Mouse (Mus musculus) C2C12 (cell line): ENCODE measurements at regions not wholly inside any gene's neighbourhood (a gene's known extent, or its start where the extent isn't known, plus 50 kb on each side); places are given as distances from the start of the nearest gene placed in this dataset.

Experiments used
- H3K27me3 ChIP-seq: one replicate; pipeline ENCODE4 v1.6.1; 2011; ENCODE audit not compliant: control insufficient read depth, insufficient read depth, insufficient read length
- H3K36me3 ChIP-seq: one replicate; pipeline ENCODE4 v1.6.1; 2011; ENCODE audit not compliant: control insufficient read depth, insufficient read depth
- H3K4me3 ChIP-seq: one replicate; pipeline ENCODE4 v1.5.1; 2011; ENCODE audit warnings: mild to moderate bottlenecking, control low read depth; ENCODE audit not compliant: poor library complexity, insufficient read depth, severe bottlenecking
- H3K79me2 ChIP-seq: one replicate; pipeline ENCODE4 v1.6.1; 2011; ENCODE audit not compliant: control insufficient read depth, insufficient read depth
- H3K79me3 ChIP-seq: one replicate; pipeline ENCODE4 v1.6.1; 2011; ENCODE audit warnings: low read depth, control low read depth
- H3ac ChIP-seq: one replicate; pipeline ENCODE3; 2011; ENCODE audit warnings: low read depth; ENCODE audit not compliant: control insufficient read depth, insufficient read length
- CEBPB ChIP-seq: IDR thresholded peaks from one replicate; pipeline ENCODE4 v1.6.1; 2011; ENCODE audit warnings: low read depth, mild to moderate bottlenecking, control low read depth, moderate library complexity
- CTCF ChIP-seq: IDR thresholded peaks from one replicate; pipeline ENCODE4 v1.5.1; 2011; ENCODE audit not compliant: control insufficient read depth, insufficient read depth, insufficient read length
- FOSL1 ChIP-seq: IDR thresholded peaks from one replicate; pipeline ENCODE4 v1.8.0; 2011; ENCODE audit warnings: mild to moderate bottlenecking, low read length; ENCODE audit not compliant: poor library complexity, insufficient read depth, severe bottlenecking
- MAX ChIP-seq: IDR thresholded peaks from one replicate; pipeline ENCODE4 v1.6.1; 2011; ENCODE audit warnings: mild to moderate bottlenecking, control low read depth
- MYOD1 ChIP-seq: IDR thresholded peaks from one replicate; pipeline ENCODE4 v1.6.1; 2011; ENCODE audit warnings: low read depth; ENCODE audit not compliant: control insufficient read depth, insufficient read length
- MYOG ChIP-seq: IDR thresholded peaks from one replicate; pipeline ENCODE4 v1.6.1; 2011; ENCODE audit not compliant: control insufficient read depth, insufficient read length; ENCODE audit errors: extremely low read depth
- USF1 ChIP-seq: IDR thresholded peaks from one replicate; pipeline ENCODE4 v1.6.1; 2011; ENCODE audit warnings: low read depth, mild to moderate bottlenecking, control low read depth, moderate library complexity

DNA sequence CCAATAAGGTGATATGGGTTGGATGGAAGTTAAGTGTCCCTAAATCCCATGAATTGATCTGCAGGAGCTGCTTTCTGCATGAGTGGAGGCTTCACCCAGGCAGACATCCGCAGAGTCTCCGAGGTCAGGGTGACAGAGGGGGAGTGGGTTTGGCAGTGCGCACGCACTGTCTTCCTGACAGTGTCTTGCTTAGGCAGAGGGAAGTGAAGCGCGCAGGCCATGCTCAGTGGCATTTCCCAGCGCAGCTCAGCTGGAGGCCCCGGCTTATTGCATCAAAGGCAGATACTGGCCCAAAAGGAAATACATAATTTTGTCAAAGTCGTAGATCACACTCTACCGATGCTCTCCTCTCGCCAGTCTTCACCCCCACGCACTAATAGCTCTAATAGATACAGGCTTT, 252.7 kb upstream of the Dnajc24 start:
- H3K27me3 ChIP-seq = no peaks in the 10 kb centered on the region
- H3K36me3 ChIP-seq = no peaks in the 10 kb centered on the region
- TF ChIP-seq USF1 = no peak
- no peaks in the 10 kb centered on the region for H3K79me2 ChIP-seq
- H3K79me3 ChIP-seq = no peaks in the 10 kb centered on the region
- no peak overlapping the region for H3ac ChIP-seq
- no peak overlapping the region for H3K4me3 ChIP-seq

- TF ChIP-seq MYOG = no peak
- no peak for TF ChIP-seq FOSL1
- TF ChIP-seq MYOD1 = no peak
- TF ChIP-seq CTCF = no peak
- TF ChIP-seq MAX = no peak
- no peak for TF ChIP-seq USF1
- no peak for TF ChIP-seq CEBPB
- Histone ChIP-seq H3K4me3 (no peak overlapping the region), H3ac (no peak overlapping the region), H3K36me3 (no peaks in the 10 kb centered on the region), H3K27me3 (no peaks in the 10 kb centered on the region), H3K79me3 (no peaks in the 10 kb centered on the region), H3K79me2 (no peaks in the 10 kb centered on the region)
Measured at GRCm38 (mm10) chr2:106234358-106234757, 231.0 kb upstream of the Dnajc24 start.

DNA sequence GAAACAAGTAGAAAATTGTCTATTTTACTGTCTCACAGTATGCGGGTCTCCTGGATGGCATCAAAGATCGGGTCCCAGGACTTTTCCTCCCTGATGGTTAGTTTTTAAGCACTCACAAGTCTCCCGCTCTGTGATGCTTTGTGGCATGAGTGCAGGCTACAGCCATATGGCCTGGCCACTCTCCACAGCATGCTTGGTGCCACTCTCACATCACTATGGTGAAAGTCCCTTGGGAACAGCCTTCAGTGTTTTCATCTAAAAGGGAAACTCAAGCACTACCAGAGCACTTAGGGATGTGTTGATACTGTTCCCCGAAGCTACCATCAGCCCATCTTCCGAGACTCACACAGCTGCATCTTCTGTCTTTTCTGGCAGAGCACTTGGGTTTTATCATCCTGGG, 227.8 kb upstream of the Dnajc24 start:
- Histone ChIP-seq H3K79me2 (no peaks in the 10 kb centered on the region), H3ac (no peak overlapping the region), H3K27me3 (no peaks in the 10 kb centered on the region), H3K79me3 (no peaks in the 10 kb centered on the region), H3K36me3 (no peaks in the 10 kb centered on the region), H3K4me3 (no peak overlapping the region)
- no peak for TF ChIP-seq CEBPB

DNA sequence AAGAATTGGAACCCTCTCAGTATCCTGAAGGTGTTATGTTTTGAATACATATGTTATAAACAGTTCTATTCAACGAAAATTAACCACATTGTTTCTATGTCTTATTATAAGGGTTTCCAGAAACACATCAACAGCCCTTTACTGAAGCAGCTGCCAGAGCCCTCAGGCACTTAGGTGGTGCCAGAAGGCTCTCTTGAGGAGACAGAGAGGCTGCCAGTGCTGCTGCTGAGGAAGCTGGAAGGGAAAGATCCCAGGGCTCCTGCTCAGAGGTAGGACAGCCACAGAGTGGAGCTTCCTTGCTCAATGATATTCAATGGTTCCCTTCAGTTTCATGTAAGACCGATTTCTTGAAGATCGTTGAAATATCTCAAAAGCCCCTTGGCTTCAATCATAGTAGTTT, 226.7 kb upstream of the Dnajc24 start:
- TF ChIP-seq MYOD1 (no peak), USF1 (no peak), FOSL1 (no peak), MYOG (no peak), CTCF (no peak), MAX (no peak), CEBPB (no peak)
- Histone ChIP-seq H3K4me3 (no peak overlapping the region), H3K79me2 (no peaks in the 10 kb centered on the region)

GRCm38 (mm10) chr2:106228249-106228648, 224.9 kb upstream of the Dnajc24 start:
- Histone ChIP-seq H3K27me3 (no peaks in the 10 kb centered on the region), H3ac (no peak overlapping the region), H3K36me3 (no peaks in the 10 kb centered on the region), H3K79me2 (no peaks in the 10 kb centered on the region), H3K79me3 (no peaks in the 10 kb centered on the region), H3K4me3 (no peak overlapping the region)
- TF ChIP-seq FOSL1 (no peak), USF1 (no peak), CEBPB (no peak), MYOG (no peak), CTCF (no peak), MAX (no peak), MYOD1 (no peak)

More for the DNA sequence above, 226.7 kb upstream of the Dnajc24 start:
- H3ac ChIP-seq = no peak overlapping the region
- no peaks in the 10 kb centered on the region for H3K27me3 ChIP-seq
- H3K36me3 ChIP-seq = no peaks in the 10 kb centered on the region
- no peaks in the 10 kb centered on the region for H3K79me3 ChIP-seq

DNA sequence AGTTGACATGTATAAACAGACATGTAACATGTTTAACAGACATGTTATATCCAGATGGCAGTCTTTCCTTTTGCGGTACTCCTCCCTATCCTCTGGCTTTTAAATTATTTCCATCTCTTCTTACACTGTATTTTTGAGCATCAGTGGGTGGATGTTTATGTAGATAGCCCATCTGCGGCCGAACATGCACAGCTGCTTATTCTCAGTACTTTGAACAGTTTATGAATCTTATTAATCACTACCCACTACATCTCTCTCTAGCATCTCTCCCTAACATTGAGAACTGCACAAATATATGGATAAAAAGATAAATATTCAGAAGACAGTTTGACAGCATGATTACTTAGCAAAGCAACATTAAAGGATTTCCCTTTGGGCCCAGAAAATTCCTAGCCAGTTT, 212.8 kb upstream of the Dnajc24 start:
- TF ChIP-seq MAX (no peak), CTCF (no peak), USF1 (no peak), FOSL1 (no peak), MYOG (no peak), MYOD1 (no peak), CEBPB (no peak)
- H3K27me3 ChIP-seq = no peaks in the 10 kb centered on the region
- no peak overlapping the region for H3ac ChIP-seq
- no peaks in the 10 kb centered on the region for H3K36me3 ChIP-seq
- H3K4me3 ChIP-seq = no peak overlapping the region
- no peaks in the 10 kb centered on the region for H3K79me3 ChIP-seq
- no peaks in the 10 kb centered on the region for H3K79me2 ChIP-seq
